Mouse (Mus musculus) spleen, adult 2 months (tissue): ENCODE measurements around the gene Gm11020. TPM values are rescaled to one million over a fixed set of nuclear protein-coding genes. Genes with fewer than 3 reads are reported as not detected.
"Not testable (repeated sequence)": the region's sequence is repeated elsewhere in the genome, so short reads cannot be mapped to it uniquely, and the experiment has no call there.

ENCODE experiments used
- DNase-seq, 2 experiments: peaks; one replicate each; pipeline versions ENCODE4 v3.0.0 to v3.0.0-alpha.2; 2012 to 2021; ENCODE audit warnings: low spot score in 2 of 2, low read depth in 1 of 2
- H3K27ac ChIP-seq: fragments of 200-500 bp; 2 replicates; pipeline ENCODE4 v1.5.1; 2012; ENCODE audit warnings: low read length, inconsistent platforms; ENCODE audit not compliant: insufficient read depth
- H3K27me3 ChIP-seq: fragments of 200-500 bp; 2 replicates; pipeline ENCODE4 v1.6.1; 2012; ENCODE audit warnings: mild to moderate bottlenecking, moderate library complexity, low read length, inconsistent platforms; ENCODE audit not compliant: control insufficient read depth, insufficient read depth
- H3K36me3 ChIP-seq: fragments of 200-500 bp; 2 replicates; pipeline ENCODE4 v1.6.1; 2012; ENCODE audit warnings: mild to moderate bottlenecking, low read length, inconsistent platforms; ENCODE audit not compliant: control insufficient read depth, insufficient read depth
- H3K4me1 ChIP-seq: fragments of 200-500 bp; 2 replicates; pipeline ENCODE4 v1.6.1; 2011; ENCODE audit warnings: inconsistent platforms; ENCODE audit not compliant: control insufficient read depth, insufficient read depth, insufficient read length
- H3K4me3 ChIP-seq: fragments of 200-500 bp; 2 replicates; pipeline ENCODE4 v1.5.1; 2011; ENCODE audit warnings: mild to moderate bottlenecking, inconsistent platforms; ENCODE audit not compliant: insufficient read depth, insufficient read length; ENCODE audit errors: extremely low read depth
- CTCF ChIP-seq: fragments of 200-500 bp; IDR thresholded peaks from 2 replicates; pipeline ENCODE4 v1.5.1; 2011; ENCODE audit warnings: mild to moderate bottlenecking, inconsistent platforms; ENCODE audit not compliant: insufficient read depth, insufficient read length, insufficient replicate concordance; ENCODE audit errors: extremely low read depth
- POLR2A ChIP-seq: fragments of 200-500 bp; IDR thresholded peaks from 2 replicates; pipeline ENCODE4 v1.6.1; 2011; ENCODE audit warnings: low read depth, low read length, inconsistent platforms
- WGBS: fragments of 180-500 bp; shearing (Covaris S2); methylation state at CpG from one replicate; pipeline ENCODE4 v1.1.7; 2018; 5-methylcytosine and 5-hydroxymethylcytosine counted together
- polyA plus RNA-seq: library from polyadenylated mRNA; depleted of rRNA; stranded (reverse); fragments of >200 nt; gene quantifications from 2 replicates; pipeline ENCODE4 v1.2.3, GENCODE M21; 2012; rRNA removed

The Gm11020 gene
- not detected in 2 replicates for polyA plus RNA-seq

DNA sequence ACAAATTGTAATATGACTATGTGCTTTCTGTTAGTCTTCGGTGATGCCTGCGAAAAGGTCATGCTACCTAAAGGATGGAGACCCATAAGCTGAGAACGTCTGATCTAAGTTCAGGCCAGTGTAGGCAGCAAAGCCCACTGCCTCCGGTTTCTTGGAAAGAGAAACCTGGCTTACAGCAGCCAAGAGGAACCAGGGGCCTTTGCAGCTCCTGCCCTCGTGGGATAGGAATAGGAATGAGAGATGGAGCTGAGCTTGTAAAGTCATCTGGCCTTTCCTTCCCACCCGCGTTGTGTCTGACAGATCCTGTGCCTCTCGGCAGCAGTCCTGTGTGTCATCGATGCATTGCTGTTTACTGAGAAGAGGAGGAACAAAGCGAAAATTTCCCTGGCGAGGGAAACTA is at the start of gene Gm11020:
Gm11020 (plus strand) TSS at position 301 of the 400 bp plus-strand sequence.
- not testable (repeated sequence) for H3K4me3 ChIP-seq, H3K36me3 ChIP-seq, H3K27me3 ChIP-seq, H3K27ac ChIP-seq, H3K4me1 ChIP-seq, DNase-seq
- WGBS: 88% methylated on average over 11 of the region's 11 CpGs

DNA sequence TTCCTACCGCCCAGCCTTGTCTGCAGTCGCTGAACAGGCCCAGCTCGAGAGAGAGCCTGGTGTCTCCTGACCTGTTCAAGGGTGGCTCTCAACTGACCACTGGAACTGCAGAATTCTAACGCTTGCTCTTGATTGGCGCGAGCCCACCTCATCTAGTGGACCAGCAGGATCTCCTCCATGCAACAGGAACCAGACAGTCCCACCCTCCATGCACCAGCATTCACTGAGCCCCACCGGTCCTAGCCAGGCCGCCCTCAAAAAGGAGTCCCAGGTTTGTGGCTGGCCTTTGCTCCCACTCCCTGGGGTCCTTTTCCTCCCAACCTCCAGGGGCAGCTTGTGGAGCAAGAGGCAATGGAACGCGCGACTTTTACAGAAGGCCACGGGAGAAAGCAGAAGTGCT is 28.3 kb upstream of the Gm11020 start, which contains the start of gene Cmtm2a:
Cmtm2a (minus strand) TSS at position 101 of the 400 bp plus-strand sequence.
- H3K27ac ChIP-seq, H3K4me1 ChIP-seq, H3K27me3 ChIP-seq, H3K4me3 ChIP-seq, H3K36me3 ChIP-seq, DNase-seq: not testable (repeated sequence)
- 80% methylated on average over 12 of the region's 12 CpGs for WGBS

DNA sequence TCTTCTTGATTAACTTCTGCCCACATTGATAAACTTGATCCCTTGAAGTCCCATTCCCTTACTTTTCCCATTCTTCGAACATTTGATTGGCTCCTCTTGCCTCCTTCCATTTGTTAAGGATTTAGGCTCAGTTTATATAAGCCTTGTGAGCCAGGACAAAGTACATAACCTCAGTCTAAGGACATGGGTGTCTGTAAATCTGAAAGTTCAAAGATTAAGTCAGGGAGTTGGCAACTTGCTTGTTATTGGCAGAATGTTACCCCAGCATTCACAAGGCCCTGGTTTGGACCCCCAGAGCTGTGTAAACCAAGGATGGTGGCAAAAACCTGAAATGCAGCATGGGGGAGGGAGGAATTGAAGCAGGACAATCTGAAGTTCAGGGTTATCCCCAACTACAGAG is 27.0 kb upstream of the Gm11020 start:
- H3K4me1 ChIP-seq: no peaks in the 10 kb centered on the region
- 74% methylated on average over 1 of the region's 1 CpGs for WGBS
- H3K4me3 ChIP-seq: no peak overlapping the region
- no peak overlapping the region for H3K27ac ChIP-seq
- DNase-seq: no peak
- TF ChIP-seq CTCF (no peak), POLR2A (no peak)
- H3K27me3 ChIP-seq: no peaks in the 10 kb centered on the region
- no peaks in the 10 kb centered on the region for H3K36me3 ChIP-seq

DNA sequence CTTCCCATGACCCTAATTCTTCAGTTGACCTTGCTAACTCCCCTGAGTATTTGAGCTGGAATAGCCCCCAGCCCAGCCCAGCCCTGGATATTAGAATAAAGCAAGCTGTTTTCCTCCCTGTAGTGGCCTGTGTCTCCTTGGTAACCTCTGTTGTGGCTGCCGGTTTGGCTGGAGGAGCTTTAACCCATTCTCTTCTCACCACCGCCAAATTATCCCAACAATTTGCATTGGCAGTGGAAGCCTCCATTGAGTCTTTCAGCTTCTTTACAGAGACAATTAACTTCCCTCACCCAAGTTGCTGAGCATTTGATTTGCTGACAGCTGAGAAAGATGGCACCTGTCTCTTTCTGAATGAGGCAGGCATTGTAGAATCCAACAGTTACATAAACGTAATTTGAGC is 19.8 kb upstream of the Gm11020 start:
- 46% methylated on average over 3 of the region's 3 CpGs for WGBS
- not testable (repeated sequence) for H3K4me3 ChIP-seq

DNA sequence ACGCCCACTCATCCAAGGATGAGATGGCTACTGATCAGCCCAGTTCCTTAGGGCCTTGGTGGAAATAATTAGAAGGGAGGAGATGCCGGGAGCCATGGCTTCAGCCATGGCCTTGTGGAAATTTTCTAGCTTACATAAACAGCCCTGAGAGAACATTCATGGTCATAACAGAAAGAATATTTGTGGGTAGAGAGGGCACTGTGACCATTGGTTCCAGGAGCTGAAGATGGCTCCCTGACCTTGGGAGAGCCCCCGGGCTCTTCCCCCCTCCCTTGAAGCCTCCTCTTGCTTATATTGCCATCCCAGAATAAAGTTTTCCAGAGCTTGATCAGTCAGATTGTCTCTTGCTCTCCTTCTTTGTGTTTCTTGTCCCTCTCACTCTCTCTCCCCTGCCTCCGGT is 18.8 kb upstream of the Gm11020 start:
- H3K4me3 ChIP-seq, H3K27ac ChIP-seq, DNase-seq, H3K27me3 ChIP-seq, H3K4me1 ChIP-seq, H3K36me3 ChIP-seq: not testable (repeated sequence)
- WGBS: 94% methylated on average over 4 of the region's 4 CpGs

More for the DNA sequence above, 19.8 kb upstream of the Gm11020 start:
- H3K27ac ChIP-seq, H3K27me3 ChIP-seq, H3K4me1 ChIP-seq, DNase-seq, H3K36me3 ChIP-seq: not testable (repeated sequence)

DNA sequence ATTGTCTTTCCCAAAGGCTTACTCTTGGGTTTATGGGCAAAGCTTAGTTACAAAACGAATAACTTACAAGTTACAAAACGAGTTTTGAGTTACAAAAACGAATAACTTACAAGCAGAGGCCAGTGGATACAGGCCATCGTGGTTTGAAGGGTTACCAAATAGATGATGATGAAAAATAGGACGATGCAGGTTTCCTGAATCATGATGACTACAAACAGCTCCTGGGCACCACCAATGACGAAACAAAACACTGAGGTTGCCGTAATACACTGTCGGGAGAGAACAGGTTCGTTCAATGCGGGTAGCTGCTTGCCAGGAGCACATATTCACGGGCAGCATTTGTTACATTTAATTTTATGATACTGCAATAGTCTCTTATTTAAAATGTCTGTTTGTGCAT is 16.4 kb upstream of the Gm11020 start:
- DNase-seq: no peak
- H3K36me3 ChIP-seq: no peaks in the 10 kb centered on the region
- H3K27me3 ChIP-seq: no peaks in the 10 kb centered on the region
- no peak overlapping the region for H3K4me3 ChIP-seq
- no peaks in the 10 kb centered on the region for H3K4me1 ChIP-seq
- H3K27ac ChIP-seq: no peak overlapping the region
- no peak for TF ChIP-seq POLR2A
- no peak for TF ChIP-seq CTCF
- WGBS: 88% methylated on average over 11 of the region's 11 CpGs

GRCm38 (mm10) chr8:104308341-104308740 is 13.0 kb upstream of the Gm11020 start:
- not testable (repeated sequence) for H3K36me3 ChIP-seq, H3K27me3 ChIP-seq, DNase-seq, H3K4me3 ChIP-seq, H3K4me1 ChIP-seq, H3K27ac ChIP-seq
- WGBS: 59% methylated on average over 6 of the region's 6 CpGs

- H3K4me1 ChIP-seq, H3K36me3 ChIP-seq, DNase-seq, H3K27ac ChIP-seq, H3K4me3 ChIP-seq, H3K27me3 ChIP-seq: not testable (repeated sequence)
- 90% methylated on average over 36 of the region's 36 CpGs for WGBS
Observed at GRCm38 (mm10) chr8:104309441-104310155, 11.8 kb upstream of the Gm11020 start, which contains the start of the genes Gm45711 and Cmtm1. Gene Gm45711, minus strand, starts transcription at chr8:104310081. Gene Cmtm1, minus strand, starts transcription at chr8:104310145.

- WGBS: 71% methylated on average over 3 of the region's 3 CpGs
- not testable (repeated sequence) for H3K4me3 ChIP-seq, H3K4me1 ChIP-seq
Observed at GRCm38 (mm10) chr8:104312023-104312422, 9.3 kb upstream of the Gm11020 start.

More at GRCm38 (mm10) chr8:104312023-104312422, 9.3 kb upstream of the Gm11020 start:
- H3K27me3 ChIP-seq, H3K27ac ChIP-seq, H3K36me3 ChIP-seq, DNase-seq: not testable (repeated sequence)
